Comparison of ENCODE assay signal across 8 mouse cellular contexts in the genomic region with DNA sequence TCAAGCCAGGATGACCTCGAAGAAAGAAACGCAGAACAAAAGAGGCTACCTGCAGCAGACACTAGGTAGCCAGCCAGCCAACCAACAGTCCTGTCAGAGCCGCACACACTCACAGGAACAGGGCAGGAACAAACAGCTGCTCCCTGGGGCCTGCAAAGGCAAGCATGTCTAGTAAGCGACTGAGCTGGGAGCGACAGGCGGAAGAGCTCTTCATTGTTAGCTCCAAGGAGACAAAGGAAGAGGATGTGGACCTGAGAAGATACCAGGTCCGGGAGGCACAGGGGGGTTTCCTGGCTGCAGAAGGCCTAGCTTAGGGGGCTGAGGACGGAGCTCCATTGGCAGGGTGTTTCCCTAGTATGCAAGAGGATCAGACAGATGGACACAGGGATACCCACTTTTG. TPM values are rescaled to one million over a fixed set of nuclear protein-coding genes. Genes with fewer than 3 reads are reported as not detected.
DNase-seq lines count a peak whose midpoint lies in the region; ATAC-seq and TF ChIP-seq lines count a peak whose summit lies in the region.
"Had no signal": no experiment of that assay in that cellular context is flagged by ENCODE, and none has a peak within 500 bp of the region (broad histone marks: within the 10 kb centered on the region; RNA-seq: fewer than 3 reads in every experiment).

No protein-coding gene starts in this region.

- H3K4me3 ChIP-seq in intestine, postnatal 0 days (ENCODE audit: low read depth, low read length), result no peak overlapping the region
- no peak overlapping the region for H3K4me3 ChIP-seq in lung, postnatal 0 days (ENCODE audit: low read depth, low read length)
- H3K4me3 ChIP-seq: limb, embryonic 15.5 days had no signal

- TF ChIP-seq EP300 in lung, postnatal 0 days (IDR thresholded peaks at IDR 0.05), result peak; percentile 78

- H3K27ac ChIP-seq in intestine, postnatal 0 days (ENCODE audit: low read depth, low read length), result peak overlapping the region; percentile 98
- peak overlapping the region; percentile 69 for H3K27ac ChIP-seq in lung, postnatal 0 days (ENCODE audit: low read length)
- H3K27ac ChIP-seq: limb, embryonic 15.5 days had no signal

- H3K9ac ChIP-seq in intestine, postnatal 0 days (ENCODE audit: low read depth, low read length), result 0 out of 2 replicates have a peak overlapping the region, but pooled peaks have one; percentile 7
- no peak overlapping the region for H3K9ac ChIP-seq in lung, postnatal 0 days (replicated peaks; ENCODE audit: low read depth)
- H3K9ac ChIP-seq: limb, embryonic 15.5 days had no signal

- 55% methylated on average over 8 of the region's 8 CpGs for WGBS in intestine, postnatal 0 days
- 53% methylated on average over 8 of the region's 8 CpGs for WGBS in lung, postnatal 0 days

- ATAC-seq in intestine, postnatal 0 days, result no peak
- ATAC-seq in lung, postnatal 0 days, result peak; percentile 69

- peaks cover 23% of the 10 kb centered on the region for H3K4me1 ChIP-seq in intestine, postnatal 0 days (replicated peaks; ENCODE audit: control insufficient read depth, insufficient read depth, low read length)
- H3K4me1 ChIP-seq in lung, postnatal 0 days (ENCODE audit: insufficient read depth, low read depth, low read length), result peaks cover 9% of the 10 kb centered on the region
- H3K4me1 ChIP-seq: limb, embryonic 15.5 days had no signal

- H3K4me2 ChIP-seq in intestine, postnatal 0 days (replicated peaks; ENCODE audit: low read depth), result 0 out of 2 replicates have a peak overlapping the region, but pooled peaks have one; percentile 17
- no peak overlapping the region for H3K4me2 ChIP-seq in lung, postnatal 0 days (replicated peaks; ENCODE audit: low read depth, low read length)
- H3K4me2 ChIP-seq: limb, embryonic 15.5 days had no signal

- H3K27me3 ChIP-seq in intestine, postnatal 0 days (replicated peaks; ENCODE audit: control insufficient read depth, insufficient read depth, low read length), result no peaks in the 10 kb centered on the region
- no peaks in the 10 kb centered on the region for H3K27me3 ChIP-seq in lung, postnatal 0 days (replicated peaks; ENCODE audit: insufficient read depth, low read length)
- H3K27me3 ChIP-seq: limb, embryonic 15.5 days had no signal

- peak; percentile 85 for DNase-seq in Muller cell, postnatal 12 days (ENCODE audit: inconsistent ontology term)
- DNase-seq in heart, adult 11 months, result peak; percentile 98
- DNase-seq in lung, postnatal 0 days (ENCODE audit: low spot score), result peak; percentile 58
- no peak for DNase-seq in thymus, postnatal 36 days
- no peak for DNase-seq in cerebellum, adult 8-10 months
- DNase-seq in right cerebral cortex, postnatal 10 days (ENCODE audit: low spot score in 2 of 2), result no peak

- H3K9me3 ChIP-seq in intestine, postnatal 0 days (ENCODE audit: control insufficient read depth), result no peaks in the 10 kb centered on the region
- no peaks in the 10 kb centered on the region for H3K9me3 ChIP-seq in lung, postnatal 0 days (ENCODE audit: low read length)
- H3K9me3 ChIP-seq: limb, embryonic 15.5 days had no signal

- no peak for TF ChIP-seq CTCF in intestine, postnatal 0 days (IDR thresholded peaks at IDR 0.05; ENCODE audit: low read depth)
- TF ChIP-seq CTCF in lung, postnatal 0 days (IDR thresholded peaks at IDR 0.05), result no peak

- H3K36me3 ChIP-seq in intestine, postnatal 0 days (ENCODE audit: control insufficient read depth, insufficient read depth), result no peaks in the 10 kb centered on the region; the same call in 1 of the 2 replicates
- H3K36me3 ChIP-seq in lung, postnatal 0 days (ENCODE audit: insufficient read depth, low read length), result no peaks in the 10 kb centered on the region
- H3K36me3 ChIP-seq: limb, embryonic 15.5 days had no signal

RNA-seq across cellular contexts. Expression of gene Tspan15, which starts 13.9 kb away (rescaled TPM):
- 96.8 and 100 TPM in 2 replicates for polyA plus RNA-seq in intestine, postnatal 0 days (2015; fragmentation: Nextera tagmentation; extraction: Ambion mirVana)
- 106 and 119 TPM in 2 replicates for polyA plus RNA-seq in lung, postnatal 0 days (2015; fragmentation: Nextera tagmentation; extraction: Ambion mirVana)

RNA-seq across cellular contexts. Expression of gene Tacr2, which starts 35.0 kb away (rescaled TPM):
- polyA plus RNA-seq in intestine, postnatal 0 days (2015; fragmentation: Nextera tagmentation; extraction: Ambion mirVana), result 0.31 and 0.90 TPM in 2 replicates
- polyA plus RNA-seq in lung, postnatal 0 days (2015; fragmentation: Nextera tagmentation; extraction: Ambion mirVana), result 0.32 and 0.40 TPM in 2 replicates
- polyA plus RNA-seq: limb, embryonic 15.5 days had no signal

Comparison
In these comparisons a context has a peak if more than half of its experiments do, and no peak if none do; other contexts are left out.
1. DNase-seq: peak in Muller cell, postnatal 12 days (single experiment), heart, adult 11 months (single experiment) and lung, postnatal 0 days (single experiment); none in thymus, postnatal 36 days (0 of 2), cerebellum, adult 8-10 months (single experiment) and right cerebral cortex, postnatal 10 days (0 of 2).